8 mouse cellular contexts compared by ENCODE assay signal in genomic region chr7:113206644-113207470, GRCm38 (mm10). TPM values are rescaled to one million over a fixed set of nuclear protein-coding genes. Genes with fewer than 3 reads are reported as not detected.
DNase-seq lines count a peak whose midpoint lies in the region; ATAC-seq and TF ChIP-seq lines count a peak whose summit lies in the region.

Gene Arntl, plus strand, starts transcription at chr7:113207465.

- TF ChIP-seq EP300 in MEL (IDR thresholded peaks at IDR 0.05; ENCODE audit: low read depth in 1 of 2, low read length in 2 of 2), result no peak

- H3K27me3 ChIP-seq in MEL (ENCODE audit: control insufficient read depth in 1 of 2, insufficient read depth in 2 of 2, low read length in 2 of 2), result peaks cover 0 to 5% of the 10 kb centered on the region in 2 experiments; a peak in 3 of 4 replicates
- peaks cover 21% of the 10 kb centered on the region for H3K27me3 ChIP-seq in forebrain, embryonic 16.5 days (replicated peaks; ENCODE audit: control insufficient read depth, insufficient read depth, low read length)
- peaks cover 35% of the 10 kb centered on the region for H3K27me3 ChIP-seq in lung, embryonic 14.5 days (ENCODE audit: insufficient read depth, low read length)
- H3K27me3 ChIP-seq in thymus, adult 2 months (ENCODE audit: control insufficient read depth, insufficient read depth, low read length), result no peaks in the 10 kb centered on the region

- H3K4me1 ChIP-seq in MEL (ENCODE audit: control insufficient read depth in 1 of 2, insufficient read depth in 2 of 2, low read length in 2 of 2), result no peaks in the 10 kb centered on the region
- peaks cover 20% of the 10 kb centered on the region for H3K4me1 ChIP-seq in forebrain, embryonic 16.5 days (replicated peaks; ENCODE audit: control insufficient read depth, insufficient read depth, low read length)
- H3K4me1 ChIP-seq in lung, embryonic 14.5 days (ENCODE audit: insufficient read depth), result no peaks in the 10 kb centered on the region
- H3K4me1 ChIP-seq in olfactory bulb, adult 2 months (ENCODE audit: control insufficient read depth, insufficient read depth, low read length), result peaks cover 15% of the 10 kb centered on the region
- peaks cover 21% of the 10 kb centered on the region for H3K4me1 ChIP-seq in thymus, adult 2 months (replicated peaks; ENCODE audit: control insufficient read depth, insufficient read depth, low read length)

- intact Hi-C loops in heart, postnatal 36 days (cut with DNase I), result loop anchor here (2.0 to 5.0 kb wide), 2 partner anchors 40 to 160 kb away; partner anchors contain the start of gene Btbd10

- under 1% methylated on average over 52 of the region's 52 CpGs for WGBS in forebrain, embryonic 16.5 days
- WGBS in lung, embryonic 14.5 days, result under 1% methylated on average over 52 of the region's 52 CpGs
- WGBS in olfactory bulb, adult 2 months, result under 1% methylated on average over 52 of the region's 52 CpGs
- 2% methylated on average over 52 of the region's 52 CpGs for WGBS in thymus, adult 2 months

- H3K36me3 ChIP-seq in MEL (ENCODE audit: control insufficient read depth in 1 of 2, insufficient read depth in 2 of 2, low read length in 2 of 2), result no peaks in the 10 kb centered on the region
- no peaks in the 10 kb centered on the region for H3K36me3 ChIP-seq in forebrain, embryonic 16.5 days (ENCODE audit: control insufficient read depth, insufficient read depth)
- no peaks in the 10 kb centered on the region for H3K36me3 ChIP-seq in lung, embryonic 14.5 days (ENCODE audit: insufficient read depth)
- H3K36me3 ChIP-seq in thymus, adult 2 months (ENCODE audit: control insufficient read depth, insufficient read depth, low read length), result no peaks in the 10 kb centered on the region

- H3K9me3 ChIP-seq in MEL (replicated peaks; ENCODE audit: insufficient read depth, low read length), result no peaks in the 10 kb centered on the region
- H3K9me3 ChIP-seq in forebrain, embryonic 16.5 days (ENCODE audit: control insufficient read depth, low read length), result no peaks in the 10 kb centered on the region
- no peaks in the 10 kb centered on the region for H3K9me3 ChIP-seq in lung, embryonic 14.5 days (ENCODE audit: low read depth, low read length)

- ATAC-seq in forebrain, embryonic 16.5 days, result peak; percentile 98
- peak; percentile 98 for ATAC-seq in lung, embryonic 14.5 days (ENCODE audit: insufficient read depth)

- H3K79me2 ChIP-seq in MEL (ENCODE audit: control insufficient read depth, insufficient read depth, low read length, poor library complexity), result no peaks in the 10 kb centered on the region; the same call in 1 of the 2 replicates

- peak; percentile 99 for DNase-seq in MEL (ENCODE audit: low read depth, low spot score)
- DNase-seq in cerebellum, adult 18-20 months, result peak; percentile 91 to 99
- peak; percentile 88 to 90 for DNase-seq in heart, postnatal 36 days
- DNase-seq in layer of hippocampus, adult 2 months (ENCODE audit: low spot score in 2 of 2), result peak; percentile 92 to 99
- peak; percentile 99 for DNase-seq in lung, embryonic 14.5 days
- DNase-seq in thymus, adult 2 months, result peak; percentile 91

- peak within 1 kb of the TSS; percentile 77 for H3K4me2 ChIP-seq in forebrain, embryonic 16.5 days (ENCODE audit: low read length)
- H3K4me2 ChIP-seq in lung, embryonic 14.5 days, result peak within 1 kb of the TSS; percentile 90

- TF ChIP-seq RAD21 in MEL (IDR thresholded peaks at IDR 0.05; ENCODE audit: low read depth, low read length), result no peak

- H3K4me3 ChIP-seq in MEL (ENCODE audit: control insufficient read depth in 1 of 2, insufficient read depth in 1 of 2, low read depth in 2 of 2, low read length in 2 of 2), result peak within 1 kb of the TSS; percentile 85 to 88
- H3K4me3 ChIP-seq in forebrain, embryonic 16.5 days (replicated peaks; ENCODE audit: low read length), result peak within 1 kb of the TSS; percentile 76
- H3K4me3 ChIP-seq in layer of hippocampus, adult 2 months, result peak within 1 kb of the TSS; percentile 97
- peak within 1 kb of the TSS; percentile 72 for H3K4me3 ChIP-seq in lung, embryonic 14.5 days (ENCODE audit: low read depth, low read length)
- peak within 1 kb of the TSS; percentile 82 for H3K4me3 ChIP-seq in olfactory bulb, adult 2 months (ENCODE audit: insufficient read depth, low read depth, low read length)
- H3K4me3 ChIP-seq in thymus, adult 2 months (ENCODE audit: control insufficient read depth, insufficient read depth, low read length), result peak within 1 kb of the TSS; percentile 88

- TF ChIP-seq POLR2A in MEL (IDR thresholded peaks at IDR 0.05; ENCODE audit: control insufficient read depth in 1 of 2, insufficient read depth in 1 of 2, low read depth in 1 of 2, low read length in 2 of 2, poor library complexity in 1 of 2), result peak; percentile 83 to 89
- TF ChIP-seq POLR2A in olfactory bulb, adult 2 months (IDR thresholded peaks at IDR 0.05; ENCODE audit: insufficient read depth, low read depth, low read length), result peak; percentile 80
- peak; percentile 73 for TF ChIP-seq POLR2A in thymus, adult 2 months (IDR thresholded peaks at IDR 0.05; ENCODE audit: control insufficient read depth, extremely low read depth, insufficient read depth, low read length, poor library complexity)

- peak within 1 kb of the TSS; percentile 79 for H3K9ac ChIP-seq in MEL (ENCODE audit: control insufficient read depth, low read depth, low read length, poor library complexity, severe bottlenecking)
- H3K9ac ChIP-seq in forebrain, embryonic 16.5 days (replicated peaks; ENCODE audit: low read depth, low read length), result peak within 1 kb of the TSS; percentile 74
- H3K9ac ChIP-seq in lung, embryonic 14.5 days, result peak within 1 kb of the TSS; percentile 62

- H3K27ac ChIP-seq in MEL (ENCODE audit: control insufficient read depth, low read depth, low read length), result peak within 1 kb of the TSS; percentile 57
- H3K27ac ChIP-seq in forebrain, embryonic 16.5 days (ENCODE audit: low read length), result peak within 1 kb of the TSS; percentile 70
- peak within 1 kb of the TSS; percentile 95 for H3K27ac ChIP-seq in layer of hippocampus, adult 2 months
- peak within 1 kb of the TSS; percentile 36 for H3K27ac ChIP-seq in lung, embryonic 14.5 days (ENCODE audit: low read depth)
- peak within 1 kb of the TSS; percentile 86 for H3K27ac ChIP-seq in olfactory bulb, adult 2 months (ENCODE audit: insufficient read depth, low read depth, low read length)
- H3K27ac ChIP-seq in thymus, adult 2 months (ENCODE audit: control insufficient read depth, insufficient read depth, low read length), result peak within 1 kb of the TSS; percentile 57

- no peak for TF ChIP-seq CTCF in MEL (IDR thresholded peaks at IDR 0.05 in 2 of 3, conservative IDR thresholded peaks at IDR 0.05 in 1 of 3; ENCODE audit: control insufficient read depth in 1 of 3, insufficient read depth in 1 of 3, low read depth in 2 of 3, low read length in 3 of 3, poor library complexity in 1 of 3, severe bottlenecking in 1 of 3)
- no peak for TF ChIP-seq CTCF in layer of hippocampus, adult 2 months (conservative IDR thresholded peaks at IDR 0.05)
- TF ChIP-seq CTCF in lung, embryonic 14.5 days (IDR thresholded peaks at IDR 0.05; ENCODE audit: low read depth), result no peak
- no peak for TF ChIP-seq CTCF in olfactory bulb, adult 2 months (IDR thresholded peaks at IDR 0.05; ENCODE audit: insufficient read depth, low read depth, low read length)
- no peak for TF ChIP-seq CTCF in thymus, adult 2 months (IDR thresholded peaks at IDR 0.05; ENCODE audit: borderline replicate concordance, control insufficient read depth, extremely low read depth, insufficient read depth, low read length, poor library complexity)

TF ChIP-seq in MEL, 35 proteins besides CTCF, POLR2A, EP300 and RAD21:
- TF ChIP-seq POLR2AphosphoS2 (IDR thresholded peaks at IDR 0.05; ENCODE audit: low read length) (peak; percentile 37; the same call in 1 of the 2 replicates), ZC3H11A (IDR thresholded peaks at IDR 0.05; ENCODE audit: low read depth, low read length) (no peak), ZNF384 (IDR thresholded peaks at IDR 0.05; ENCODE audit: low read depth, low read length) (peak; percentile 77), CHD2 (IDR thresholded peaks at IDR 0.05; ENCODE audit: low read length) (peak; percentile 87), MYB (IDR thresholded peaks at IDR 0.05; ENCODE audit: low read depth, low read length) (no peak), NRF1 (IDR thresholded peaks at IDR 0.05; ENCODE audit: insufficient read depth, low read depth, low read length, poor library complexity, severe bottlenecking) (peak; percentile 37; the same call in 1 of the 2 replicates), TAL1 (IDR thresholded peaks at IDR 0.05; ENCODE audit: low read length) (no peak), USF1 (IDR thresholded peaks at IDR 0.05; ENCODE audit: low read depth, low read length) (no peak), E2F4 (IDR thresholded peaks at IDR 0.05; ENCODE audit: borderline replicate concordance, low read depth, low read length) (no peak), TBP (IDR thresholded peaks at IDR 0.05; ENCODE audit: low read depth, low read length) (peak; percentile 81), UBTF (IDR thresholded peaks at IDR 0.05; ENCODE audit: borderline replicate concordance, insufficient read depth, low read depth, low read length) (peak; percentile 81; the same call in 1 of the 2 replicates), MAZ (IDR thresholded peaks at IDR 0.05; ENCODE audit: low read depth, low read length) (0 out of 2 replicates have a peak, but pooled peaks have one; percentile 23), NELFE (IDR thresholded peaks at IDR 0.05; ENCODE audit: low read depth, low read length) (peak; percentile 55; the same call in 1 of the 2 replicates), ETS1 (IDR thresholded peaks at IDR 0.05; ENCODE audit: low read depth, low read length) (0 out of 2 replicates have a peak, but pooled peaks have one; percentile 14), SIN3A (IDR thresholded peaks at IDR 0.05; ENCODE audit: low read length) (peak; percentile 51), HCFC1 (IDR thresholded peaks at IDR 0.05; ENCODE audit: low read depth, low read length) (0 out of 2 replicates have a peak, but pooled peaks have one; percentile 59)

RNA-seq across cellular contexts. Expression of gene Arntl, which starts in this region (rescaled TPM):
- total RNA-seq in MEL (2012; rRNA removed), result 2.0 and 3.7 TPM in 2 replicates
- polyA plus RNA-seq in MEL (2012; ENCODE audit: insufficient read depth in 1 of 2, insufficient read length in 2 of 2, low read depth in 1 of 2, low replicate concordance in 2 of 2, missing spikeins in 1 of 2), result 1 to 10 TPM in 1 of 2 experiments, not detected in 1; 4.5 TPM
- polyA plus RNA-seq in forebrain, embryonic 16.5 days (2015; fragmentation: Nextera tagmentation; extraction: Ambion mirVana), result 15.6 and 18.4 TPM in 2 replicates
- 10 to 100 TPM in 1 of 2 experiments, 1 to 10 TPM in 1; 3.8 to 12.9 TPM for total RNA-seq in heart, postnatal 36 days (2021)
- total RNA-seq in layer of hippocampus, adult 2 months (2021), result 10 to 100 TPM; 34.9 to 40.3 TPM
- polyA plus RNA-seq in lung, embryonic 14.5 days (2014; fragmentation: Nextera tagmentation; extraction: Ambion mirVana), result 10.3 and 10.6 TPM in 2 replicates
- not detected in 2 replicates for polyA plus RNA-seq in olfactory bulb, adult 2 months (2012; ENCODE audit: insufficient read depth, insufficient read length, low replicate concordance, missing spikeins)
- polyA plus RNA-seq in thymus, adult 2 months (2012; rRNA removed), result 39.3 and 43.9 TPM in 2 replicates

Comparison
In these comparisons a context has a peak if more than half of its experiments do, and no peak if none do; other contexts are left out.
1. Peak in every context shown above with its lines: DNase-seq, ATAC-seq, H3K4me3 ChIP-seq and H3K27ac ChIP-seq.
2. H3K27ac ChIP-seq: peak in every context shown above with its lines; median percentile 95 in layer of hippocampus, adult 2 months; 86 in olfactory bulb, adult 2 months; 70 in forebrain, embryonic 16.5 days; 57 in MEL; 57 in thymus, adult 2 months; 36 in lung, embryonic 14.5 days.